Mouse (Mus musculus) heart, adult 9 months (tissue): ENCODE results near the gene 2610301B20Rik.
"Not testable (repeated sequence)": the region's sequence is repeated elsewhere in the genome, so short reads cannot be mapped to it uniquely, and the experiment has no call there.

Source experiments
- DNase-seq, 2 experiments: peaks; one replicate each; pipeline ENCODE4 v3.0.0; 2022; ENCODE audit warnings: low spot score in 2 of 2

The 2610301B20Rik gene

GRCm38 (mm10) chr4:10905234-10905801 lies 31.0 kb downstream of the 2610301B20Rik start:
- no peak for DNase-seq

- not testable (repeated sequence) for DNase-seq
Measured at GRCm38 (mm10) chr4:10911417-10911816, 37.1 kb downstream of the 2610301B20Rik start.

- no peak for DNase-seq
Measured at GRCm38 (mm10) chr4:10911909-10912478, 37.7 kb downstream of the 2610301B20Rik start.

DNA sequence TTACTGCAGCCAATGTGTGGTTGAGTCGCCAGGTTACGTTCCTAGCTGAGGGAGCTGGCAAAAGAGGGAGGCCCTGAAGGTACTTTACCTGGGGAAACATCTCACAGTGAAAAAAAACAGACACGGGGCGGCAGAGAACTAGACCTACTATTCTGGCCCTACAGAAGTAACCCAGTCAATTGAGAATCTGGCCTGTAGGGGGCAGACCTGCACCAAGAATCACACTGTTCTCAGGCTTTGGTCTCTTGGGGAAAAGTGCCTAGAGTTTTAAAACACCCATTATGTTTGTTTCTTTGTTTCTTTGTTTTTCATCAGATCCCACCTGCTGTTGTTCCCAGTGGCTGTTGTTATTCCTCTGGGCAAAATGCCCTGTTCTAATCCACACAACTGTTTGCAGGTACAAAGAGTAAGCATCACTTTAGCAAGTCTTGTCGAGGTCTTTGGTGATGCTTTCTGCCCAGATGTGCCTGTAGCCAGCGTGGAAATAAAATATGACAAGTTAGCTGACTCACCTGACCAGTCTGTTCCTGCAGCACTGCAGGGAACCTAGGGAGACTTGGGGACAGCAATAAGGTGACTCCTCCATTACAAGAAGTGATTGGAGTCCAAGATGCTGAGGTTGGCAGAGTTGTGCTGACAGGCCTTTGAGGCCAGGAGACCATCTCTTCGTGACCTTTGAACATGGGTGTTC lies 38.5 kb downstream of the 2610301B20Rik start:
- DNase-seq = peak; percentile 46 to 82

- DNase-seq = no peak
Measured at GRCm38 (mm10) chr4:10913409-10913808, 39.1 kb downstream of the 2610301B20Rik start.

GRCm38 (mm10) chr4:10914766-10915165 lies 40.5 kb downstream of the 2610301B20Rik start:
- DNase-seq = no peak

- DNase-seq = no peak
Measured at GRCm38 (mm10) chr4:10915271-10915670, 41.0 kb downstream of the 2610301B20Rik start.

DNA sequence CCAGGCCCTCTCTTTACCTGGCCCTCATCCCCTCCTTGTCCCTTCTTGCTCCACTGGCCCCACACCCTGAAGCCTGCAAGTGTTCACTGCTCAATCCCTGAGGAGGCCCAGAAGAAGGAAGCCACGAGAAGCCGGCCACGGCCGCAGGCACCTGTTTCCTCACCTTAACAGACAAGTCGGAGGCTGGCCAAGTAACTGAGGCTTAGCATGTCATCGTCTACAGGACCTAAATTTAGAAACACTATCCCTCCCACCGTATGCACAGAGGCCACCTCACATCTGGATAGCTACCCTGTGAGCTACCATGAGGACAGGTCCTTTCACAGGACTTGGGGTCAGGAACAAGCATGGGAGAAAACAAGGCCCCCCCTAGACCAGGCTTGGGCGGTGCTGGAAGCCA lies 44.1 kb downstream of the 2610301B20Rik start:
- DNase-seq = no peak

GRCm38 (mm10) chr4:10919097-10919496 lies 44.8 kb downstream of the 2610301B20Rik start:
- DNase-seq = no peak

GRCm38 (mm10) chr4:10919530-10919929 lies 45.2 kb downstream of the 2610301B20Rik start:
- DNase-seq = no peak

DNA sequence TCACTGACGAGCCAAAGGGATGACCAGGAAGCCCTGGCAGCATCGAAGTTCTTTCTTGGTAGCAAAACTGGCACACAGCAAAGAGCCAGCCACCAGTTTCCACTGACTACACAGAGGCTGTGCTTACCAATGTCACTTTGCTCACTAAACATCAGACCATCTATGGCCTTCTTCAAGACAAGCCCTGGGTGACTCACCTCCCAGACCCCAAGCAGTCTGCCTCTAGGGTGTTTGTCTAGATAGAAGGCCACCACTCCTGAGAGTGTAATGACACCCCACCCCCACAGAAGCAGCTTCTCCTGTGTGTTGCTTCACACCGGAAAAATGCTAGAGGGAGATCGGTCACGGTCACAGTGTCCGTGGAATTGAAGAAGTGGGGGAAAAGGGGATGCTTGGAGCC lies 45.7 kb downstream of the 2610301B20Rik start:
- no peak for DNase-seq

- DNase-seq = no peak
Measured at GRCm38 (mm10) chr4:10920622-10921021, 46.3 kb downstream of the 2610301B20Rik start.

GRCm38 (mm10) chr4:10923180-10923579 lies 48.9 kb downstream of the 2610301B20Rik start:
- DNase-seq = peak; percentile 77 to 79

- no peak for DNase-seq
Measured at GRCm38 (mm10) chr4:10924140-10924539, 49.8 kb downstream of the 2610301B20Rik start.

GRCm38 (mm10) chr4:10924541-10924940 lies 50.2 kb downstream of the 2610301B20Rik start:
- DNase-seq = no peak

DNA sequence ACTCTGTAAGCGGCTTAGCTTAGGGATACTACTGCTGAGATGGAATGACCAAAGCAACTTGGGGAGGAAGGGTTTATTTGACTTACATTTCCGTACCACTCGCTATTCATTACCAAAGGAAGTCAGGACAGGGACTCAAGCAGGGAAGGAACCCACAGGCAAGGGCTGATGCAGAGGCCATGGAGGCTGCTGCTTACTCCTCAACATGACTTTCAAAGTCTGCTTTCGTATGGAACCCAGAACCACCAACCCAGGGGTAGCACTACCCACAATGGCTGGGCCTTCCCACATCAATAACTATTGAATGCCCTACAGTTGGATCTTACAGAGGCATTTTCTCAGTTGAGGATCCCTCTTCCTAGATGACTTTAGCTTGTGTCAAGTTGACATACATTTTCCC lies 52.1 kb downstream of the 2610301B20Rik start:
- DNase-seq = no peak

DNA sequence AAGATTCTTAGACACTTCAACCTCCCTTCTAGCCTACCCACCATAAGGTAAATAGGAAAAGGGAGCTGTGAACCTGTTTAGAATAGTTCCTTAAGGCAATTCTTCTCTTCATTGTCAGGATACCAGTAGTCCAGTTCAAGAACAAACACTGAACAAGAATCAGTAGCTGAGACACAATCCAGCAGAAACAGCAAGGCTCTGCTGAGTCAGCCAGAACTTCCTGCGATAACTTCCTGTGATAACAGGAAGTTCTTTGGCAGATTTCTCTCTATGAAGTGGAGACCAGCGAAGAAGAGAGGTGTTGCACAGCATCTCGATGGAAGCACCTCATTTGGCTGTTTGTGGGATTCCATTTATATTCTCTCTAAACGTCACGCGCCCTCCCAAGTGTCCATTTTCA lies 53.9 kb downstream of the 2610301B20Rik start:
- no peak for DNase-seq

DNA sequence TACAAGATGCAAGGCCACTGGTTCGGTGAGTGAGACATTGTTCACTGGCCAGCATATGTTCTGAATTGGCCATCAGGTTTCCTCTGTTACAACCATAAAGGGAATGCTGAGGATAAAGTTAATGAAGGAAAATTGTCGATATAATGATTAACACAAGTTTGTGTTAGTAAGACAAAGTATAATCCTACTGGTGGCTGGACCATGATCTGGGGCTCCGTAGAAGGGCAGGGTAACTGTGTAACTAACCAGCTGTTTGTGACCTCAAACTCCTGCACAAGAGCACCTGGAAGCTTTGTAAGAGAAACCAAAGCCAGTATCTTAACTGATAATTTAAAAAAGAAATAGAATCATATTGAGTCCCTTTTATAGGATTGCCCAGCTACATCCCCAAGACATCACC lies 55.4 kb downstream of the 2610301B20Rik start:
- DNase-seq = no peak

GRCm38 (mm10) chr4:10931040-10931439 lies 56.7 kb downstream of the 2610301B20Rik start:
- DNase-seq = no peak

- DNase-seq = no peak
Measured at GRCm38 (mm10) chr4:10932091-10932745, 57.9 kb downstream of the 2610301B20Rik start.

- no peak for DNase-seq
Measured at GRCm38 (mm10) chr4:10932782-10933181, 58.5 kb downstream of the 2610301B20Rik start.

- no peak for DNase-seq
Measured at GRCm38 (mm10) chr4:10936766-10937165, 62.5 kb downstream of the 2610301B20Rik start.
